Mouse (Mus musculus) small intestine, adult 2 months (tissue): Measurements from ENCODE around the gene Wdr37. TPM values are rescaled to one million over a fixed set of nuclear protein-coding genes. Genes with fewer than 3 reads are reported as not detected.
"Not testable (repeated sequence)": the region's sequence is repeated elsewhere in the genome, so short reads cannot be mapped to it uniquely, and the experiment has no call there.

Experiments
- H3K27ac ChIP-seq: fragments of 200-500 bp; 2 replicates; pipeline ENCODE4 v1.5.1; 2012; ENCODE audit warnings: low read depth, low read length, control low read depth, inconsistent platforms; ENCODE audit not compliant: insufficient read depth
- H3K27me3 ChIP-seq: fragments of 200-500 bp; 2 replicates; pipeline ENCODE4 v1.6.1; 2012; ENCODE audit warnings: mild to moderate bottlenecking, moderate library complexity, low read length, inconsistent platforms; ENCODE audit not compliant: control insufficient read depth, insufficient read depth
- H3K36me3 ChIP-seq: fragments of 200-500 bp; 2 replicates; pipeline ENCODE4 v1.6.1; 2012; ENCODE audit warnings: mild to moderate bottlenecking, low read length, control low read depth, inconsistent platforms; ENCODE audit not compliant: control insufficient read depth, insufficient read depth
- H3K4me1 ChIP-seq: fragments of 200-500 bp; 2 replicates; pipeline ENCODE4 v1.6.1; 2012; ENCODE audit warnings: low read length, inconsistent platforms, mixed read lengths; ENCODE audit not compliant: control insufficient read depth, insufficient read depth, insufficient read length
- H3K4me3 ChIP-seq: fragments of 200-500 bp; 2 replicates; pipeline ENCODE4 v1.5.1; 2012; ENCODE audit warnings: low read depth, mild to moderate bottlenecking, control low read depth, inconsistent platforms, low read length, moderate library complexity
- CTCF ChIP-seq: fragments of 200-500 bp; IDR thresholded peaks from 2 replicates; pipeline ENCODE4 v1.5.1; 2012; ENCODE audit warnings: low read depth, mild to moderate bottlenecking, control low read depth, inconsistent platforms, low read length, moderate library complexity, mixed read lengths; ENCODE audit not compliant: insufficient replicate concordance, insufficient read length; ENCODE audit errors: extremely low read depth
- POLR2A ChIP-seq: fragments of 200-500 bp; IDR thresholded peaks from 2 replicates; pipeline ENCODE4 v1.6.1; 2012; ENCODE audit warnings: low read depth, mild to moderate bottlenecking, control low read depth, inconsistent platforms, low read length, moderate library complexity
- WGBS: fragments of 180-500 bp; shearing (Covaris S2); methylation state at CpG from one replicate; pipeline ENCODE4 v1.1.7; 2018; 5-methylcytosine and 5-hydroxymethylcytosine counted together
- polyA plus RNA-seq: library from polyadenylated mRNA; depleted of rRNA; stranded (reverse); fragments of >200 nt; gene quantifications from 2 replicates; pipeline ENCODE4 v1.2.3, GENCODE M21; 2012; rRNA removed

The Wdr37 gene
- 4.5 and 10.7 TPM in 2 replicates for polyA plus RNA-seq

DNA sequence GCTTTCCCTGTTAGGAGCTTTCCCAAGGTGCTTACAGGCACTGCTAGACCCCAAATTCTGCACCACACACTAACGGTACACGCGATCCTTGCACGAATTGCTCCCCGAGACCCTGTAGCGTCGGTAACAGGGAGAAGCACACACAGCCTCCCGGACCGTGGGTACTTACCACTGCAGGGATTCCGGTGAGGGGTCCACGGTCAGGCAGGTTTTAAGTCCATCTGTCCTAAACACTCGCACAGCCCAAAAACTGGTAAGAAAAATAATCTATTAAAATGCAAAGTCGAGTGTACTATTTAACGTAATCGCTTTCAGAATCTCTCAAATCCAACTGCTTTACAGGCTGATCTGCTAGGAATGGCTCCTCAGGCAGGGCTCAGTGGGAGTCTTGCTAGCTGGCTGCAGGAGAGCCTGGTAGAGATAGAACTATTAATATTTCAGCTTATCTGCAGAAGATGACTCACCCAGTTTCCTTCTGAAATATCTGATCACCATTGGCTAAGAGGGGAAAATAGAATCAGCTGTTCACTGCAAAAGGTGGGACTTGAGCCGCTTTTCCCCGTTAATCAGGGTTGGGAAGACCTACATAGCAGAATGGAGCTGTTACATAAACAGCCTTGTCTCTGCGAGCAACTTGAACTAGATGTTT is at the start of gene Wdr37:
TSS of gene Wdr37 (minus strand) at position 596 of the 649 bp plus-strand sequence.
- peak within 1 kb of the TSS; percentile 90 for H3K4me3 ChIP-seq
- no peaks in the 10 kb centered on the region for H3K4me1 ChIP-seq
- H3K36me3 ChIP-seq, result 0 out of 2 replicates have a peak, but pooled peaks cover 1% of the 10 kb centered on the region
- H3K27me3 ChIP-seq, result no peaks in the 10 kb centered on the region
- TF ChIP-seq CTCF (no peak), POLR2A (no peak)
- H3K27ac ChIP-seq, result peak within 1 kb of the TSS; percentile 99
- WGBS, result 2% methylated on average over 18 of the region's 18 CpGs

DNA sequence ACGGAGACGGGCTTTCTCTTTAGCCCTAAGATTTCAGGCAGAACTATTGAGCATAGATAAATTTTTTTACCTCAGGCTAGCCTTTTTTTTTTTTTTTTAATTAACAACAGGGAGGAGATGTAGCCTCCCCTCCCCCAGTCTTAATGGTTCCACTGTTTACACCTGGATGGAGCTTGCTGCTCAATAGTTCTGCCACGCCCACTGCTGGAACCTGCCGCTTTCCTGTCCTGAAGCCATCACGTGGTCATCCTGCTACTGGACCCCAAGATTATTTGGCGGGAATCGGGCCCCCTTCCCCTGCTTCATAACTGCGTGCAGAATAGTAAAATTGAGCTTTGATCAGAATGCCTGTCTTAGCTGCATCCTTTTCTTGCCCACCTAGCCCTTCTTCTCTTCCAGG is 42.2 kb upstream of the Wdr37 start:
- not testable (repeated sequence) for H3K27me3 ChIP-seq, H3K27ac ChIP-seq, H3K4me3 ChIP-seq, H3K36me3 ChIP-seq, H3K4me1 ChIP-seq
- WGBS, result 87% methylated on average over 8 of the region's 8 CpGs

DNA sequence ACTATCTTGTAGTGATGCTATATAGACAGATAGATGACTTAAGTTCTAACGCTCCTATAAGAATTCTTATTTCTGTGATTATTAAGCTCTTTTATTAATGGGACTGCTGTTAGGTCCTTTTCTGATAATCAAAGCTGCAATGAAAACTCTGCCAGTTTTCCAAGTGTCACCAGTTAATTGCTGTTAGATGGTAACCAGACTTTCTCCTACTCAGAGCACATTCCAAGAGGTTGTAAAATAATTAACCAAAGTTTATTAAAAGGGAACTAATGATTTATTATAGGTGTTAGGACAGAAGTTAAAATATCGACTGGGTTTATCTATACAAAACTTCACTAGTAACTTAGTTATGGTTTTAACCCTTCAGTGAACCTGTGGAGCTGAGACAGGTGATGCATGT is 34.3 kb upstream of the Wdr37 start:
- H3K36me3 ChIP-seq, H3K27ac ChIP-seq, H3K4me1 ChIP-seq, H3K27me3 ChIP-seq, H3K4me3 ChIP-seq: not testable (repeated sequence)
- WGBS, result 50% methylated on average over 2 of the region's 2 CpGs

DNA sequence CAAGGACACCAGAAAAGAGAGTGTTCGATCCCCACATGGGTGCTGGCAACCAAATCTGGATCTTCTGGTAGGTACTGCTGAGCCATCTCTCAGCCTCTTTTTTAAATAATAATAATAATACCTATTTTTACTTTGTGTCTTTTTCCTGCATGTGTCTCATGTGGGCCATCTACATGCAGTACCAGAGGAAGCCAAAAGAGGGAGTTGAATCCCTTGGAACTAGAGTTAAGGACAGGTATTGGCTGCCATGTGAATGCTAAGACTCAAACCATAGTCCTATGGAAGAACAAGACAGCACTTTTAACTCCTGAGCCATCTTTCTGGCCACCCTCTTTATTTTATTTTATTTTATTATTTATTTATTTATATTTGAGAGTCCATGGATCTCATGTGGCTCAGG is 16.9 kb upstream of the Wdr37 start:
- H3K27me3 ChIP-seq, result no peaks in the 10 kb centered on the region
- no peak overlapping the region for H3K4me3 ChIP-seq
- TF ChIP-seq POLR2A (no peak), CTCF (no peak)
- H3K4me1 ChIP-seq, result no peaks in the 10 kb centered on the region
- H3K36me3 ChIP-seq, result peaks cover 21% of the 10 kb centered on the region
- H3K27ac ChIP-seq, result no peak overlapping the region
- 98% methylated on average over 1 of the region's 1 CpGs for WGBS

GRCm38 (mm10) chr13:8886185-8886560 is 14.5 kb upstream of the Wdr37 start:
- Histone ChIP-seq H3K27me3 (no peaks in the 10 kb centered on the region), H3K4me1 (no peaks in the 10 kb centered on the region), H3K4me3 (peak overlapping the region; percentile 72), H3K27ac (peak overlapping the region; percentile 63), H3K36me3 (peaks cover 16% of the 10 kb centered on the region)
- WGBS, result under 1% methylated on average over 9 of the region's 9 CpGs
- TF ChIP-seq CTCF (no peak), POLR2A (no peak)

GRCm38 (mm10) chr13:8885445-8886184 is 13.9 kb upstream of the Wdr37 start, which contains the start of gene Idi1:
Idi1 (plus strand) TSS chr13:8885501.
- no peaks in the 10 kb centered on the region for H3K27me3 ChIP-seq
- H3K27ac ChIP-seq, result peak within 1 kb of the TSS; percentile 80
- under 1% methylated on average over 46 of the region's 46 CpGs for WGBS
- no peaks in the 10 kb centered on the region for H3K4me1 ChIP-seq
- peak within 1 kb of the TSS; percentile 72 for H3K4me3 ChIP-seq
- TF ChIP-seq CTCF (no peak), POLR2A (peak; percentile 67; the same call in 1 of the 2 replicates)
- peaks cover 16% of the 10 kb centered on the region for H3K36me3 ChIP-seq

DNA sequence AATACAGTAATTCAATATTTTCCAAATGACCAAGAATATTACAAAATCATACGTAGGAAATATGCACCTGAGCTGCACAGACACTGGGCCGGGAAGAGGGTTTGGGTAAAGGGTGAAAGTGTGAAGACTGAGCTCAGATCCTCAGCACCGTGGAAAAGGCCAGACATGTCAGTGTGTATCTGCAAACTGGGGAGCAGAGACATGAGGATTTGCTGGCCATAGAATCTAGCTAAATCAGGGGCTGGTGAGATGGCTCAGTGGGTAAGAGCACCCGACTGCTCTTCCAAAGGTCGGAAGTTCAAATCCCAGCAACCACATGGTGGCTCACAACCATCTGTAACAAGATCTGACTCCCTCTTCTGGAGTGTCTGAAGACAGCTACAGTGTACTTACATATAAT is 12.2 kb upstream of the Wdr37 start:
- not testable (repeated sequence) for H3K27ac ChIP-seq, H3K27me3 ChIP-seq, H3K4me1 ChIP-seq, H3K4me3 ChIP-seq, H3K36me3 ChIP-seq
- WGBS, result 85% methylated on average over 5 of the region's 5 CpGs

DNA sequence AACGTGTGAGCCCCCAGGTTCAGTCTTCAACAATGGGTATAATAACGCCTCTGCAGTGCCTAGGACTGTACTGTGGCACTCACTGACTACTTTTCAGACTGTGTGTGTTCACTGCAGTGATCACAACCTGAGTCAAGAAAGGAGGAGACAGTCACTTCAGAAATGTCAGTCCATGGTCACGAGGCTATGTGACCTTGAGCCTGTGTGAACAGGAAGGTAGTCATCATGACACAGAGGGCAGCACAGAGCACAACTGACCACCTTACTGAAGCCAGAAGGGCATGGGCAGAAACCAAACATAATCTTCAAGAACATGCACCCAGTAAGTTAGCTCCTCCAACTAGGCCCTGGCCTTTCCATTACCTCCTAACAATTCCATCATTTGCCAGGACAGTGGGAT is 9.9 kb upstream of the Wdr37 start:
- Histone ChIP-seq H3K4me1 (no peaks in the 10 kb centered on the region), H3K27me3 (no peaks in the 10 kb centered on the region), H3K27ac (no peak overlapping the region), H3K4me3 (no peak overlapping the region), H3K36me3 (no peaks in the 10 kb centered on the region)
- WGBS, result 77% methylated on average over 3 of the region's 3 CpGs
- TF ChIP-seq CTCF (no peak), POLR2A (no peak)
